Mouse (Mus musculus): ENCODE data around the gene Rap1gds1.

GRCm38 (mm10) chr3:138886121-138886520 lies 188.9 kb downstream of the Rap1gds1 start:
- TF ChIP-seq CTCF (IDR thresholded peaks at IDR 0.05; ENCODE audit: low read depth), result no peak
- no peak for TF ChIP-seq EP300 (optimal IDR thresholded peaks at IDR 0.05)

Measured in stomach, postnatal 0 days (tissue).